Mouse (Mus musculus) forebrain, embryonic 11.5 days (tissue): ENCODE measurements around the gene Fam162b. TPM values are rescaled to one million over a fixed set of nuclear protein-coding genes. Genes with fewer than 3 reads are reported as not detected.

ENCODE experiments used
- ATAC-seq: fragments of 200-750 bp; cut with Nextera tagmentation; replicated peaks from 2 replicates; pipeline ENCODE4 v1.8.0; 2017; ENCODE audit warnings: moderate TSS enrichment; ENCODE audit not compliant: low FRiP score
- DNase-seq: peaks from one replicate; pipeline ENCODE4 v3.0.0-alpha.2; 2017; ENCODE audit warnings: low spot score
- H3K27ac ChIP-seq: fragments of 300-500 bp; sonication (generic); 2 replicates; pipeline ENCODE4 v1.5.1; 2014; ENCODE audit warnings: low read depth, low read length
- H3K27me3 ChIP-seq: fragments of 300-500 bp; sonication (generic); 2 replicates; pipeline ENCODE4 v1.6.1; 2014; ENCODE audit warnings: mild to moderate bottlenecking, low read length, mixed read lengths; ENCODE audit not compliant: control insufficient read depth, insufficient read depth
- H3K36me3 ChIP-seq: fragments of 300-500 bp; sonication (generic); 2 replicates; pipeline ENCODE4 v1.6.1; 2014; ENCODE audit warnings: mild to moderate bottlenecking, low read length, moderate library complexity, mixed read lengths; ENCODE audit not compliant: control insufficient read depth, insufficient read depth
- H3K4me1 ChIP-seq: fragments of 300-500 bp; sonication (generic); replicated peaks from 2 replicates; pipeline ENCODE4 v1.6.1; 2014; ENCODE audit warnings: low read length, mixed read lengths; ENCODE audit not compliant: control insufficient read depth, insufficient read depth
- H3K4me2 ChIP-seq: fragments of 300-500 bp; sonication (generic); 2 replicates; pipeline ENCODE4 v1.6.1; 2014; ENCODE audit warnings: low read depth, mild to moderate bottlenecking, low read length, moderate library complexity, mixed read lengths; ENCODE audit not compliant: severe bottlenecking
- H3K4me3 ChIP-seq: fragments of 300-500 bp; sonication (generic); 2 replicates; pipeline ENCODE4 v1.5.1; 2014; ENCODE audit warnings: low read depth, low read length
- H3K9ac ChIP-seq: fragments of 300-500 bp; sonication (generic); 2 replicates; pipeline ENCODE4 v1.6.1; 2014; ENCODE audit warnings: low read length
- H3K9me3 ChIP-seq: fragments of 300-500 bp; sonication (generic); 2 replicates; pipeline ENCODE4 v1.6.1; 2016; ENCODE audit warnings: low read length, mixed read lengths; ENCODE audit not compliant: control insufficient read depth
- WGBS: fragments of 180-500 bp; shearing (Covaris S2); extraction: QIAGEN DNeasy Blood & Tissue Kit; methylation state at CpG from one replicate; pipeline ENCODE4 v1.1.7; 2014; 5-methylcytosine and 5-hydroxymethylcytosine counted together
- polyA plus RNA-seq: library from polyadenylated mRNA; unstranded; fragments of >200 nt; fragmentation: Nextera tagmentation; extraction: Ambion mirVana; gene quantifications from 2 replicates; pipeline ENCODE4 v1.2.1, GENCODE M21; 2014

The Fam162b gene
- polyA plus RNA-seq = 2.5 and 4.1 TPM in 2 replicates

- H3K4me3 ChIP-seq = peak within 1 kb of the TSS; percentile 16; the same call in 1 of the 2 replicates
- peak within 1 kb of the TSS; percentile 54 for H3K4me2 ChIP-seq
- DNase-seq (peak; percentile 54), ATAC-seq (peak; percentile 56)
- no peaks in the 10 kb centered on the region for H3K36me3 ChIP-seq
- 3% methylated on average over 19 of the region's 19 CpGs for WGBS
- H3K27me3 ChIP-seq = peaks cover 5% of the 10 kb centered on the region; the same call in 1 of the 2 replicates
- no peaks in the 10 kb centered on the region for H3K9me3 ChIP-seq
- H3K4me1 ChIP-seq = no peaks in the 10 kb centered on the region
- no peak within 1 kb of the TSS; the same call in 1 of the 2 replicates for H3K9ac ChIP-seq
- no peak within 1 kb of the TSS for H3K27ac ChIP-seq
Observed at GRCm38 (mm10) chr10:51590139-51590574, at the start of gene Fam162b. TSS of gene Fam162b (minus strand) at chr10:51590517.

GRCm38 (mm10) chr10:51631411-51632136 is 41.3 kb upstream of the Fam162b start, which contains the start of gene Gprc6a:
TSS of gene Gprc6a (minus strand) at chr10:51631461.
- H3K4me2 ChIP-seq = no peak within 1 kb of the TSS
- WGBS = 84% methylated on average over 8 of the region's 8 CpGs

GRCm38 (mm10) chr10:51621193-51621592 is 30.9 kb upstream of the Fam162b start:
- Histone ChIP-seq H3K4me1 (no peaks in the 10 kb centered on the region), H3K9ac (no peak overlapping the region), H3K36me3 (no peaks in the 10 kb centered on the region), H3K9me3 (no peaks in the 10 kb centered on the region), H3K27ac (no peak overlapping the region), H3K27me3 (no peaks in the 10 kb centered on the region), H3K4me2 (no peak overlapping the region), H3K4me3 (no peak overlapping the region)
- ATAC-seq = no peak
- 87% methylated on average over 3 of the region's 3 CpGs for WGBS
- no peak for DNase-seq

More at GRCm38 (mm10) chr10:51631411-51632136, 41.3 kb upstream of the Fam162b start, which contains the start of gene Gprc6a:
- ATAC-seq = no peak
- no peak for DNase-seq
- H3K4me1 ChIP-seq = no peaks in the 10 kb centered on the region
- H3K27ac ChIP-seq = no peak within 1 kb of the TSS
- H3K4me3 ChIP-seq = no peak within 1 kb of the TSS
- no peaks in the 10 kb centered on the region for H3K36me3 ChIP-seq
- no peaks in the 10 kb centered on the region for H3K27me3 ChIP-seq
- H3K9me3 ChIP-seq = no peaks in the 10 kb centered on the region
- H3K9ac ChIP-seq = no peak within 1 kb of the TSS

DNA sequence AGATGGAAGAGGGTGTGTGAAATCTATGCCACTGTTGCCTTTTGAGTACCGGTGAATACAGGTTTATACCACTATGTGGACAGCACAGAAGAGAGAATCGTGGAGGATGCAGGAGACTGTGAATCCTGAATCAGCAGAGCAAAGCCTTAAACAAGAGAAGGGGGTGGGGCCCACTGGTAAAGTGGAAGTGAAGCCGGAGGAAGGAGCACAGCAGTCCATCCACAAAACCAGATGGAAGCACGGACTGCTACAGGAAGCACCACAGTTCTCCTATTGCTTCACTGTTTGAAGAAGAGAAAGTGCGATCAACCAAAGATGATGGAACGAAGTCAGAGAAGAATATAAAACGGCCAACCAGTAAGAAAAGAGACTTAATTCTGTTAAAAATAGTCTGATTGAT is 29.8 kb upstream of the Fam162b start:
- Histone ChIP-seq H3K36me3 (no peaks in the 10 kb centered on the region), H3K4me1 (no peaks in the 10 kb centered on the region), H3K9ac (no peak overlapping the region), H3K9me3 (no peaks in the 10 kb centered on the region), H3K4me3 (no peak overlapping the region), H3K4me2 (no peak overlapping the region), H3K27ac (no peak overlapping the region), H3K27me3 (no peaks in the 10 kb centered on the region)
- ATAC-seq = no peak
- WGBS = 66% methylated on average over 7 of the region's 7 CpGs
- DNase-seq = no peak

GRCm38 (mm10) chr10:51618538-51618937 is 28.2 kb upstream of the Fam162b start:
- DNase-seq = no peak
- 61% methylated on average over 2 of the region's 2 CpGs for WGBS
- no peak overlapping the region for H3K4me2 ChIP-seq
- H3K4me1 ChIP-seq = no peaks in the 10 kb centered on the region
- H3K36me3 ChIP-seq = no peaks in the 10 kb centered on the region
- H3K9me3 ChIP-seq = no peaks in the 10 kb centered on the region
- no peak overlapping the region for H3K4me3 ChIP-seq
- H3K27me3 ChIP-seq = no peaks in the 10 kb centered on the region
- no peak for ATAC-seq
- no peak overlapping the region for H3K9ac ChIP-seq
- H3K27ac ChIP-seq = no peak overlapping the region

- Histone ChIP-seq H3K4me1 (no peaks in the 10 kb centered on the region), H3K27me3 (no peaks in the 10 kb centered on the region), H3K4me3 (no peak overlapping the region), H3K36me3 (no peaks in the 10 kb centered on the region), H3K4me2 (no peak overlapping the region), H3K9ac (no peak overlapping the region), H3K9me3 (no peaks in the 10 kb centered on the region), H3K27ac (no peak overlapping the region)
- WGBS = 77% methylated on average over 11 of the region's 11 CpGs
- DNase-seq (no peak), ATAC-seq (no peak)
Observed at GRCm38 (mm10) chr10:51614826-51615590, 24.7 kb upstream of the Fam162b start.

GRCm38 (mm10) chr10:51613421-51613820 is 23.1 kb upstream of the Fam162b start:
- Histone ChIP-seq H3K36me3 (no peaks in the 10 kb centered on the region), H3K4me3 (no peak overlapping the region), H3K4me1 (no peaks in the 10 kb centered on the region), H3K27me3 (no peaks in the 10 kb centered on the region), H3K4me2 (no peak overlapping the region), H3K27ac (no peak overlapping the region), H3K9ac (no peak overlapping the region), H3K9me3 (no peaks in the 10 kb centered on the region)
- no peak for ATAC-seq
- no peak for DNase-seq
- WGBS = 76% methylated on average over 3 of the region's 3 CpGs

GRCm38 (mm10) chr10:51611969-51612682 is 21.8 kb upstream of the Fam162b start:
- no peak for DNase-seq
- 81% methylated on average over 9 of the region's 9 CpGs for WGBS
- H3K27ac ChIP-seq = no peak overlapping the region

More at GRCm38 (mm10) chr10:51611969-51612682, 21.8 kb upstream of the Fam162b start:
- no peak for ATAC-seq
- no peaks in the 10 kb centered on the region for H3K9me3 ChIP-seq
- no peaks in the 10 kb centered on the region for H3K36me3 ChIP-seq
- H3K4me1 ChIP-seq = no peaks in the 10 kb centered on the region
- no peak overlapping the region for H3K4me3 ChIP-seq
- no peak overlapping the region for H3K9ac ChIP-seq
- H3K27me3 ChIP-seq = no peaks in the 10 kb centered on the region
- H3K4me2 ChIP-seq = no peak overlapping the region
